Mouse (Mus musculus) kidney, postnatal 4 days (tissue): ENCODE results near the gene Rap1b.

Source experiments
- DNase-seq, 2 experiments: peaks; one replicate each; pipeline ENCODE4 v3.0.0; 2021; ENCODE audit warnings: mixed read lengths in 2 of 2

Gene Rap1b

DNA sequence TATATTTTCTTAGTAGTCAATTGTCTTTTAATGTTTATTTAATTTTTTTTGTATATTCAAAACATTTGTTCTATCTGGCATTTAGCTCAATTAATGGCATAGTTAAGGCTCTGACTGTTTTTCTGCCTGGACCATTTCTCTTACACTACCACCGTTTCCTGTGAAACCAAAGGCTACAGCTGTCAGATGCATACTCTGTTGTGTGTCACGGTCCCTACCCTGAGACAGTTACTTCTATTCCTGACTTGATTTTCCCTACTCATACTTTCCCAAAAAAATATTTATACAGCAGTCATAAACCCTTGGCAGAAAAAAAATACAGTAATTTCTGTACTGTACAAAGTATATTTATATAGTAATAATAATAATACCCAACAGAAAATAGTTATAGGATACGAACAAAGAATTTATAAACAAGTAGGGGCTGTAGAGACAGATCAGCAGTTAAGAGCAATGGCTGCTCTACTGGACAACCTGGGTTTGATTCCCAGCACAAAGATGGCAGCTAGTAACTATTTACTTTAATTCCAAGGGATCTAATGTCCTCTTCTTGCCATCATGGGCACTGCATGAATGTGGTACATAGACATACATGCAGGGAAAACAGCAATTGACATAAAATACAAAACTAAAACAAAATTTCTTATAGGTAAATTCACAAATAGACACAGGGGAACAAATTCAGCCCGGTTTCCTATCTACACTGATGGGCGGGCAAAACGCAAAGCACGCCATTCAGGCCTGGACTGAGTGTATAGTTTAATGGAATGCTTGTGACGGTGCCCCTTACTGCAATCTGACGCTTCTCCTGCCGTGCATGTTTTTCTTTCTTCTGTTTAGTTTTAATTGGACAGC, 78.3 kb downstream of the Rap1b start:
- no peak for DNase-seq

DNA sequence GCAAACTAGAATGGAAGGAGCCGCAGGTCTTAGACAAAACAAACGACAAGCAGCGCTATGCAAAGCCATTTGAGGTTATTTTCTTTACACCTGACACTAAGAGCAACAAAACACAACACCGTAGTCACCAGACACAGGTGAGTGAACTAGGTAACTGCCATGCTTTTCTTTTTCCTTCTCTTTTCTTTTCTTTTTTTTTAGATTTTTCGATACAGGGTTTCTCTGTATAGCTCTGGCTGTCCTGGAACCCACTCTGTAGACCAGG, 79.0 kb downstream of the Rap1b start:
- DNase-seq: no peak

DNA sequence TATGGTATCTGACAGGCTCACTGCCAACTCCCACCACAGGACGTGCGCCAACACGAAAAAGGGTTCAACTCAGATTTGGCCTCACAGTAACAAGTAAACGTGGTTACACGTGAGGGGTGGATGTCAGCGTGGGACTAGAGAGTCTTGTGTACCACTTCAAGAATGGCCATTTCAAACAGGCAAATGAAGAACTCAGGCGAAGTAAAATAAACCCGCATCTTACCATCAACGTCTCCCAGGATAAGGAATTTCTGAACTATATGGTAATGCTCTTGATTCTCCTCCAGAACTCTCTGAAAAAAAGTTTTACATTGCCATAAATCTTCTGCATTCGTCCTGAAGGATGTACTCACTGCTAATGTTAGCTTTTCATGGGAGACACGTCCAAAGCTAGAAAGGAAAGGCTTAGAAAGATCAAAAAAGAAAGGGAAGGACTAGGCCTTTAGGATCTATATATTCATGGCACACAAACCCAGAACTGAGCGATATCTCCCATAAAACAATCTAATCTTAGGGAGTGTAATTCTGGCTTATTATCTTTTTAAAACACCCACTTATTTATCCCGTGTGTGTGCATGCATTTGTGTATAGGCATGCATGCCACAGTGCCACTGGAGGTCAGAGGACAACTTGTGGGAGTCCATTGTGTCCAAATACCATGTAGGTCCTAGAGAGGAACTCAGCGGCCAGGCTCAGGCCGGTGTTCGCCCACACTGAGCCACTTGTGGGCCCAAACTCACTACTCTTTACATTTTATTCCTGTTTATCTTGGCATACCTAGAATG, 79.5 kb downstream of the Rap1b start:
- DNase-seq: no peak

- DNase-seq: no peak
Observed at GRCm38 (mm10) chr10:117765116-117765894, 80.5 kb downstream of the Rap1b start.

- no peak for DNase-seq
Observed at GRCm38 (mm10) chr10:117764598-117764997, 81.2 kb downstream of the Rap1b start.
